Mouse (Mus musculus): ENCODE measurements at regions not wholly inside any gene's neighbourhood (a gene's known extent, or its start where the extent isn't known, plus 50 kb on each side); places are given as distances from the start of the nearest gene placed in this dataset.

- TF ChIP-seq CTCF (IDR thresholded peaks at IDR 0.05), result no peak
- DNase-seq (ENCODE audit: extremely low spot score in 1 of 2, low spot score in 2 of 2), result no peak
- Histone ChIP-seq H3K4me3 (no peak overlapping the region), H3K27ac (no peak overlapping the region)
- intact Hi-C loops (cut with DNase I), result no loop called here
These were observed 94.1 kb upstream of the Fbxo11 start for GRCm38 (mm10) chr17:88159212-88159668.

- H3K27ac ChIP-seq, result no peak overlapping the region
- H3K4me3 ChIP-seq, result no peak overlapping the region
- TF ChIP-seq CTCF (IDR thresholded peaks at IDR 0.05), result no peak
- DNase-seq (ENCODE audit: extremely low spot score in 1 of 2, low spot score in 2 of 2), result no peak
- intact Hi-C loops (cut with DNase I), result no loop called here
These were observed 95.0 kb upstream of the Fbxo11 start for GRCm38 (mm10) chr17:88159851-88160676.

GRCm38 (mm10) chr17:88160677-88161001, 95.5 kb upstream of the Fbxo11 start:
- DNase-seq (ENCODE audit: extremely low spot score in 1 of 2, low spot score in 2 of 2), result no peak
- TF ChIP-seq CTCF (IDR thresholded peaks at IDR 0.05), result no peak
- Histone ChIP-seq H3K27ac (no peak overlapping the region), H3K4me3 (no peak overlapping the region)
- intact Hi-C loops (cut with DNase I), result no loop called here

GRCm38 (mm10) chr17:88161766-88162165, 96.7 kb upstream of the Fbxo11 start:
- intact Hi-C loops (cut with DNase I), result no loop called here

GRCm38 (mm10) chr17:88164805-88165204, 99.7 kb upstream of the Fbxo11 start:
- DNase-seq (ENCODE audit: extremely low spot score in 1 of 2, low spot score in 2 of 2), result no peak
- no peak overlapping the region for H3K27ac ChIP-seq
- H3K4me3 ChIP-seq, result no peak overlapping the region
- intact Hi-C loops (cut with DNase I), result no loop called here
- TF ChIP-seq CTCF (IDR thresholded peaks at IDR 0.05), result no peak

More at GRCm38 (mm10) chr17:88161766-88162165, 96.7 kb upstream of the Fbxo11 start:
- Histone ChIP-seq H3K27ac (no peak overlapping the region), H3K4me3 (no peak overlapping the region)
- no peak for TF ChIP-seq CTCF (IDR thresholded peaks at IDR 0.05)
- DNase-seq (ENCODE audit: extremely low spot score in 1 of 2, low spot score in 2 of 2), result no peak

- TF ChIP-seq CTCF (IDR thresholded peaks at IDR 0.05), result no peak
- no peak overlapping the region for H3K27ac ChIP-seq
- intact Hi-C loops (cut with DNase I), result no loop called here
- H3K4me3 ChIP-seq, result no peak overlapping the region
- DNase-seq (ENCODE audit: extremely low spot score in 1 of 2, low spot score in 2 of 2), result no peak
These were observed 100.7 kb upstream of the Fbxo11 start for GRCm38 (mm10) chr17:88165811-88166210.

- TF ChIP-seq CTCF (IDR thresholded peaks at IDR 0.05), result no peak
These were observed 103.4 kb upstream of the Fbxo11 start for GRCm38 (mm10) chr17:88168262-88169096.

GRCm38 (mm10) chr17:88171606-88172005, 106.5 kb upstream of the Fbxo11 start:
- no peak for DNase-seq (ENCODE audit: extremely low spot score in 1 of 2, low spot score in 2 of 2)
- Histone ChIP-seq H3K27ac (no peak overlapping the region), H3K4me3 (no peak overlapping the region)
- intact Hi-C loops (cut with DNase I), result no loop called here
- no peak for TF ChIP-seq CTCF (IDR thresholded peaks at IDR 0.05)

More at GRCm38 (mm10) chr17:88168262-88169096, 103.4 kb upstream of the Fbxo11 start:
- intact Hi-C loops (cut with DNase I), result no loop called here
- Histone ChIP-seq H3K27ac (no peak overlapping the region), H3K4me3 (no peak overlapping the region)
- DNase-seq (ENCODE audit: extremely low spot score in 1 of 2, low spot score in 2 of 2), result no peak

- no peak overlapping the region for H3K27ac ChIP-seq
- no peak for DNase-seq (ENCODE audit: extremely low spot score in 1 of 2, low spot score in 2 of 2)
- no peak; the same call in 1 of the 2 replicates for TF ChIP-seq CTCF (IDR thresholded peaks at IDR 0.05)
- no peak overlapping the region for H3K4me3 ChIP-seq
- intact Hi-C loops (cut with DNase I), result no loop called here
These were observed 108.4 kb upstream of the Fbxo11 start for GRCm38 (mm10) chr17:88173354-88174032.

- no peak for DNase-seq (ENCODE audit: extremely low spot score in 1 of 2, low spot score in 2 of 2)
- no peak for TF ChIP-seq CTCF (IDR thresholded peaks at IDR 0.05)
These were observed 109.2 kb upstream of the Fbxo11 start for GRCm38 (mm10) chr17:88174242-88174679.

GRCm38 (mm10) chr17:88175951-88176623, 111.0 kb upstream of the Fbxo11 start:
- intact Hi-C loops (cut with DNase I), result no loop called here
- no peak for TF ChIP-seq CTCF (IDR thresholded peaks at IDR 0.05)
- no peak overlapping the region for H3K4me3 ChIP-seq

More at GRCm38 (mm10) chr17:88174242-88174679, 109.2 kb upstream of the Fbxo11 start:
- H3K27ac ChIP-seq, result no peak overlapping the region
- intact Hi-C loops (cut with DNase I), result no loop called here
- no peak overlapping the region for H3K4me3 ChIP-seq

More at GRCm38 (mm10) chr17:88175951-88176623, 111.0 kb upstream of the Fbxo11 start:
- DNase-seq (ENCODE audit: extremely low spot score in 1 of 2, low spot score in 2 of 2), result no peak
- H3K27ac ChIP-seq, result no peak overlapping the region
